ENCODE assay signal across 28 mouse cellular contexts in genomic region chr14:11615697-11616096, GRCm38 (mm10).
"Had no signal": no experiment of that assay in that cellular context is flagged by ENCODE, and none has a peak within 500 bp of the region (broad histone marks: within the 10 kb centered on the region; RNA-seq: fewer than 3 reads in every experiment).

No protein-coding gene starts in this region.

- H3K9me3 ChIP-seq: heart, embryonic 13.5 days; heart, embryonic 15.5 days; hindbrain, embryonic 13.5 days; hindbrain, embryonic 15.5 days; kidney, embryonic 15.5 days; limb, embryonic 13.5 days; limb, embryonic 15.5 days; liver, embryonic 13.5 days; liver, embryonic 15.5 days had no signal

- H3K27ac ChIP-seq: heart, adult 2 months; heart, embryonic 13.5 days; heart, embryonic 15.5 days; hindbrain, embryonic 13.5 days; hindbrain, embryonic 15.5 days; hindbrain, postnatal 0 days; kidney, embryonic 15.5 days; kidney, postnatal 0 days; limb, embryonic 13.5 days; limb, embryonic 15.5 days; liver, embryonic 13.5 days; liver, embryonic 15.5 days had no signal

- H3K36me3 ChIP-seq: heart, embryonic 13.5 days; heart, embryonic 15.5 days; hindbrain, embryonic 13.5 days; hindbrain, embryonic 15.5 days; kidney, embryonic 15.5 days; limb, embryonic 13.5 days; limb, embryonic 15.5 days; liver, embryonic 13.5 days; liver, embryonic 15.5 days had no signal

- H3K9ac ChIP-seq: heart, embryonic 13.5 days; heart, embryonic 15.5 days; hindbrain, embryonic 13.5 days; hindbrain, embryonic 15.5 days; kidney, embryonic 15.5 days; limb, embryonic 13.5 days; limb, embryonic 15.5 days; liver, embryonic 13.5 days; liver, embryonic 15.5 days had no signal

- H3K4me1 ChIP-seq: liver, embryonic 15.5 days had no signal

- H3K4me2 ChIP-seq: heart, embryonic 11.5 days; heart, embryonic 13.5 days; heart, embryonic 15.5 days; hindbrain, embryonic 13.5 days; hindbrain, embryonic 15.5 days; kidney, embryonic 15.5 days; limb, embryonic 13.5 days; limb, embryonic 15.5 days; liver, embryonic 11.5 days; liver, embryonic 13.5 days; liver, embryonic 15.5 days had no signal

- DNase-seq: gastrocnemius, postnatal 14 days; gastrocnemius, postnatal 36 days; heart, adult 11 months; heart, adult 2 months; heart, postnatal 14 days; heart, postnatal 36 days; kidney, adult 11 months; kidney, adult 2 months; kidney, adult 9 months; kidney, postnatal 14 days; kidney, postnatal 36 days; layer of hippocampus, adult 9-11 months; layer of hippocampus, postnatal 36 days; left cerebral cortex, postnatal 4 days; liver, embryonic 13.5 days had no signal

- H3K4me3 ChIP-seq: heart, adult 2 months; heart, embryonic 13.5 days; heart, embryonic 15.5 days; hindbrain, embryonic 13.5 days; hindbrain, embryonic 15.5 days; kidney, embryonic 15.5 days; limb, embryonic 13.5 days; limb, embryonic 15.5 days; liver, embryonic 13.5 days; liver, embryonic 15.5 days had no signal

- H3K27me3 ChIP-seq: heart, embryonic 13.5 days; heart, embryonic 15.5 days; hindbrain, embryonic 13.5 days; hindbrain, embryonic 15.5 days; kidney, embryonic 15.5 days; limb, embryonic 13.5 days; limb, embryonic 15.5 days; liver, embryonic 13.5 days; liver, embryonic 15.5 days had no signal

- ATAC-seq: hindbrain, postnatal 0 days; intestine, embryonic 16.5 days had no signal
